Comparison of ENCODE assay signal across 19 mouse cellular contexts in the genomic region with DNA sequence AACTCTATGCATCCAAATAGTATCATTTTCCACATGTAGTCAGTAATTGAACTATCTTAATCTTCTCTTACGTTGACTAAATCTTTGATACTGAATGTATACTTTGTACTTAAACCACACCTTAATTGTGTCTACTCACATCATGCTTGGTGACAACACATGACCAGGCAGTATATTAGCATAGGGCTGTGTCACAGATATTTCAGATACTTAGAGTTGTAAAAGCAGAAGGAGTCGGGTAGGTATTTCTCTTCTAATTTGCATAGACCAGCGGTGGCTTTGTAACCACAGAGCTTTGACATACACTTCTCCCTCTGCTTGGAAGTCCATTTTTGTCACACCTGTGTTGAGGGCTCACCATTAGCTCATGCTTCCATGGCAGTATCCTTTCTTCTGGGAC.
DNase-seq lines count a peak whose midpoint lies in the region; ATAC-seq and TF ChIP-seq lines count a peak whose summit lies in the region.
"Had no signal": no experiment of that assay in that cellular context is flagged by ENCODE, and none has a peak within 500 bp of the region (broad histone marks: within the 10 kb centered on the region; RNA-seq: fewer than 3 reads in every experiment).

No protein-coding gene starts in this region.

- peak; percentile 41 for DNase-seq in heart, adult 11 months
- no peak for DNase-seq in heart, embryonic 10.5 days (ENCODE audit: low spot score)
- no peak for DNase-seq in frontal cortex, postnatal 25 days (ENCODE audit: low spot score in 2 of 2)
- no peak for DNase-seq in urinary bladder, postnatal 14 days (ENCODE audit: low spot score)
- DNase-seq: adrenal gland, postnatal 25 days; cerebellum, adult 2 months; cerebellum, postnatal 10 days; forebrain, postnatal 0 days; gastrocnemius, adult 2 months; gastrocnemius, postnatal 25 days; heart, adult 2 months had no signal

- H3K9ac ChIP-seq in intestine, embryonic 15.5 days: no peak overlapping the region
- no peak overlapping the region for H3K9ac ChIP-seq in kidney, embryonic 15.5 days
- H3K9ac ChIP-seq: forebrain, embryonic 13.5 days; forebrain, postnatal 0 days; heart, embryonic 12.5 days; hindbrain, embryonic 14.5 days had no signal

- no peak for TF ChIP-seq CTCF in small intestine, adult 2 months (IDR thresholded peaks at IDR 0.05; ENCODE audit: extremely low read depth, insufficient read length, insufficient replicate concordance, low read depth, low read length)

- no peak overlapping the region for H3K4me2 ChIP-seq in intestine, embryonic 15.5 days (replicated peaks)
- H3K4me2 ChIP-seq in kidney, embryonic 15.5 days: no peak overlapping the region
- H3K4me2 ChIP-seq: forebrain, embryonic 13.5 days; heart, embryonic 12.5 days; hindbrain, embryonic 14.5 days had no signal

- no peak for TF ChIP-seq POLR2A in small intestine, adult 2 months (IDR thresholded peaks at IDR 0.05; ENCODE audit: low read depth, low read length)

- H3K4me1 ChIP-seq in heart, embryonic 10.5 days: peaks cover 19% of the 10 kb centered on the region
- peaks cover 11% of the 10 kb centered on the region; the same call in 1 of the 2 replicates for H3K4me1 ChIP-seq in intestine, embryonic 15.5 days (replicated peaks)
- H3K4me1 ChIP-seq in small intestine, adult 2 months (ENCODE audit: control insufficient read depth, insufficient read depth, insufficient read length, low read length): peaks cover 12% of the 10 kb centered on the region; the same call in 1 of the 2 replicates
- H3K4me1 ChIP-seq in kidney, embryonic 15.5 days: peaks cover 5% of the 10 kb centered on the region; the same call in 1 of the 2 replicates

- H3K9me3 ChIP-seq in heart, embryonic 10.5 days: peaks cover 3% of the 10 kb centered on the region; the same call in 1 of the 2 replicates
- H3K9me3 ChIP-seq in intestine, embryonic 15.5 days: no peaks in the 10 kb centered on the region
- no peaks in the 10 kb centered on the region for H3K9me3 ChIP-seq in kidney, embryonic 15.5 days (replicated peaks)
- H3K9me3 ChIP-seq: embryonic facial prominence, embryonic 10.5 days; forebrain, embryonic 13.5 days had no signal

- WGBS in heart, embryonic 10.5 days: 85% methylated on average over 3 of the region's 3 CpGs
- 73% methylated on average over 3 of the region's 3 CpGs for WGBS in intestine, embryonic 15.5 days
- WGBS in small intestine, adult 2 months: 28% methylated on average over 3 of the region's 3 CpGs
- WGBS in kidney, embryonic 15.5 days: 89% methylated on average over 3 of the region's 3 CpGs

- no peaks in the 10 kb centered on the region for H3K36me3 ChIP-seq in heart, embryonic 10.5 days
- no peaks in the 10 kb centered on the region for H3K36me3 ChIP-seq in intestine, embryonic 15.5 days
- no peaks in the 10 kb centered on the region for H3K36me3 ChIP-seq in small intestine, adult 2 months (ENCODE audit: control insufficient read depth, insufficient read depth, low read length)
- H3K36me3 ChIP-seq in kidney, embryonic 15.5 days: no peaks in the 10 kb centered on the region
- H3K36me3 ChIP-seq: embryonic facial prominence, embryonic 10.5 days; heart, embryonic 12.5 days; hindbrain, embryonic 10.5 days had no signal

- ATAC-seq in intestine, embryonic 15.5 days: peak; percentile 79
- ATAC-seq in kidney, embryonic 15.5 days (replicated peaks; ENCODE audit: low FRiP score): no peak
- ATAC-seq: forebrain, embryonic 13.5 days; forebrain, postnatal 0 days had no signal

- no peak overlapping the region for H3K4me3 ChIP-seq in heart, embryonic 10.5 days
- H3K4me3 ChIP-seq in intestine, embryonic 15.5 days (replicated peaks): no peak overlapping the region
- H3K4me3 ChIP-seq in small intestine, adult 2 months (ENCODE audit: low read depth, low read length): no peak overlapping the region
- no peak overlapping the region for H3K4me3 ChIP-seq in kidney, embryonic 15.5 days (replicated peaks)
- H3K4me3 ChIP-seq: embryonic facial prominence, embryonic 10.5 days; forebrain, embryonic 13.5 days; gastrocnemius, adult 2 months; heart, adult 2 months; heart, embryonic 12.5 days; hindbrain, embryonic 10.5 days had no signal

- no peaks in the 10 kb centered on the region for H3K27me3 ChIP-seq in heart, embryonic 10.5 days (ENCODE audit: insufficient read depth, poor library complexity, severe bottlenecking)
- H3K27me3 ChIP-seq in intestine, embryonic 15.5 days (replicated peaks): no peaks in the 10 kb centered on the region
- H3K27me3 ChIP-seq in small intestine, adult 2 months (ENCODE audit: control insufficient read depth, insufficient read depth, low read length): no peaks in the 10 kb centered on the region
- H3K27me3 ChIP-seq in kidney, embryonic 15.5 days: no peaks in the 10 kb centered on the region
- H3K27me3 ChIP-seq: forebrain, embryonic 13.5 days; heart, embryonic 12.5 days had no signal

- no peak overlapping the region for H3K27ac ChIP-seq in heart, embryonic 10.5 days
- H3K27ac ChIP-seq in intestine, embryonic 15.5 days: no peak overlapping the region
- peak overlapping the region; percentile 76 for H3K27ac ChIP-seq in small intestine, adult 2 months (ENCODE audit: insufficient read depth, low read depth, low read length)
- no peak overlapping the region for H3K27ac ChIP-seq in kidney, embryonic 15.5 days
- H3K27ac ChIP-seq: embryonic facial prominence, embryonic 10.5 days; forebrain, embryonic 13.5 days; gastrocnemius, adult 2 months; heart, adult 2 months; hindbrain, embryonic 10.5 days; hindbrain, embryonic 14.5 days had no signal
